Mouse (Mus musculus) heart, adult 2 months (tissue): ENCODE data around the gene Tfec.

Source experiments
- CTCF ChIP-seq: fragments of 200-600 bp; IDR thresholded peaks from 2 replicates; pipeline ENCODE4 v1.8.1; 2022; ENCODE audit warnings: antibody characterized with exemption, mild to moderate bottlenecking, moderate library complexity
- EP300 ChIP-seq: fragments of 200-500 bp; IDR thresholded peaks from 2 replicates; pipeline ENCODE4 v1.6.1; 2011; ENCODE audit warnings: low read depth, low read length, control low read depth; ENCODE audit not compliant: insufficient read depth
- POLR2A ChIP-seq: fragments of 200-500 bp; IDR thresholded peaks from 2 replicates; pipeline ENCODE4 v1.6.1; 2011; ENCODE audit warnings: mild to moderate bottlenecking, low read depth, low read length, control low read depth; ENCODE audit not compliant: insufficient read depth

DNA sequence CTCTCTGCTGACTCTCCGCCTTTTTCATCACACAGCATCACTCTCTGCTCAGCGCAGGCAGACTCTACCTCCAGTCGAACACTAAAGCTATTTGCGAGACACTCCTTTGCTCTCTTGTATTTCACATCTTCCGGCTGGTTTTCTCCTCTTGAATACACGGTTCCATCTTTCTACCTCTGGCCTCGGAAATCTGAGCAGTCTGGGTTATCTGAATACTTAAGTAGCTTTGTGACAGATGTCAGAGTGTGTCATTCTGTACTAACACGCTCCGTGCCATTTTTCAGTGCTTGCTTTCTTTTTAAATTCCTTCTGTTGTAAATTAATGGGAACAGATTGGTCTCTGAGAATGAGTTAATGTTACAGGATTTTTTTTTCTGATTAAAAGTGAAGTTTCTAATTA lies 101.3 kb downstream of the Tfec start:
- no peak for TF ChIP-seq EP300
- TF ChIP-seq CTCF = no peak
- TF ChIP-seq POLR2A = no peak
